Comparison of ENCODE assay signal across 20 mouse cellular contexts in genomic region chr9:102518443-102518842, GRCm38 (mm10). TPM values are rescaled to one million over a fixed set of nuclear protein-coding genes. Genes with fewer than 3 reads are reported as not detected.
DNase-seq lines count a peak whose midpoint lies in the region; ATAC-seq and TF ChIP-seq lines count a peak whose summit lies in the region.
"Had no signal": no experiment of that assay in that cellular context is flagged by ENCODE, and none has a peak within 500 bp of the region (broad histone marks: within the 10 kb centered on the region; RNA-seq: fewer than 3 reads in every experiment).

No protein-coding gene starts in this region.

- no peak for TF ChIP-seq CTCF in cerebellum, adult 2 months (IDR thresholded peaks at IDR 0.05; ENCODE audit: borderline replicate concordance, insufficient read depth, low read depth, low read length)
- no peak for TF ChIP-seq CTCF in gastrocnemius, adult 2 months (IDR thresholded peaks at IDR 0.05)

- WGBS in cerebellum, adult 2 months = 12% methylated on average over 9 of the region's 9 CpGs

- ATAC-seq in cerebellum, adult (ENCODE audit: insufficient number of reproducible peaks, low FRiP score, low TSS enrichment) = peak; percentile 78
- no peak for ATAC-seq in monocyte, adult 5-6 weeks (replicated peaks; ENCODE audit: insufficient number of reproducible peaks, low FRiP score, low TSS enrichment, poor library complexity, severe bottlenecking)
- ATAC-seq: intestine, embryonic 16.5 days; midbrain, embryonic 13.5 days had no signal

- TF ChIP-seq POLR2A in cerebellum, adult 2 months (IDR thresholded peaks at IDR 0.05; ENCODE audit: borderline replicate concordance, insufficient read depth, low read length) = no peak

- no peak overlapping the region for H3K4me3 ChIP-seq in cerebellum, adult 2 months (replicated peaks; ENCODE audit: insufficient read depth, low read depth, low read length)
- peak overlapping the region; percentile 42 for H3K4me3 ChIP-seq in gastrocnemius, adult 2 months
- H3K4me3 ChIP-seq: embryonic facial prominence, embryonic 15.5 days; heart, embryonic 15.5 days; hindbrain, embryonic 15.5 days; kidney, embryonic 15.5 days; liver, embryonic 13.5 days; lung, embryonic 15.5 days; midbrain, embryonic 13.5 days had no signal

- H3K27me3 ChIP-seq in cerebellum, adult 2 months (ENCODE audit: control insufficient read depth, insufficient read depth, low read length) = no peaks in the 10 kb centered on the region
- H3K27me3 ChIP-seq: embryonic facial prominence, embryonic 15.5 days; hindbrain, embryonic 15.5 days; lung, embryonic 15.5 days; midbrain, embryonic 13.5 days had no signal

- DNase-seq in cerebellum, postnatal 4 days (ENCODE audit: low spot score in 2 of 2) = no peak
- peak; percentile 81 to 90 for DNase-seq in cerebellum, adult 2 months
- peak; percentile 94 for DNase-seq in gastrocnemius, adult 2 months
- DNase-seq in heart, postnatal 10 days = peak; percentile 73 to 85
- DNase-seq in embryo, embryonic 11 days = no peak
- DNase-seq in adrenal gland, postnatal 36 days = no peak
- DNase-seq: adrenal gland, postnatal 10 days; liver, embryonic 13.5 days had no signal

- peaks cover 5% of the 10 kb centered on the region; the same call in 1 of the 2 replicates for H3K4me1 ChIP-seq in cerebellum, adult 2 months (ENCODE audit: control insufficient read depth, insufficient read depth, low read length)
- H3K4me1 ChIP-seq: embryonic facial prominence, embryonic 15.5 days; heart, embryonic 15.5 days; hindbrain, embryonic 15.5 days; kidney, embryonic 15.5 days; liver, embryonic 13.5 days; lung, embryonic 15.5 days; midbrain, embryonic 13.5 days had no signal

- no peak overlapping the region for H3K27ac ChIP-seq in cerebellum, adult 2 months (ENCODE audit: insufficient read depth, low read length)
- peak overlapping the region; percentile 97 for H3K27ac ChIP-seq in gastrocnemius, adult 2 months
- H3K27ac ChIP-seq: embryonic facial prominence, embryonic 15.5 days; heart, embryonic 15.5 days; hindbrain, embryonic 15.5 days; kidney, embryonic 15.5 days; liver, embryonic 13.5 days; lung, embryonic 15.5 days; midbrain, embryonic 13.5 days had no signal

- intact Hi-C loops in gastrocnemius, adult 2 months (cut with DNase I) = no loop called here
- intact Hi-C loops in heart, postnatal 10 days (cut with DNase I) = no loop called here

RNA-seq across cellular contexts. Expression of gene Ky, which starts 12.9 kb away (rescaled TPM):
- 3.3 and 3.7 TPM in 2 replicates for polyA plus RNA-seq in cerebellum, adult 2 months (2012; rRNA removed)
- total RNA-seq in gastrocnemius, adult 2 months (2021) = 100 to 1,000 TPM in 1 of 2 experiments, 10 to 100 TPM in 1; 97.3 to 101 TPM
- total RNA-seq in heart, postnatal 10 days (2021) = 10 to 100 TPM; 17.9 to 28.8 TPM
- total RNA-seq in monocyte, adult 5-6 weeks (2017) = not detected in 3 replicates
- under 1 TPM; 0.56 to 0.99 TPM for total RNA-seq in adrenal gland, postnatal 36 days (2021)
- total RNA-seq: CH12.LX; megakaryocyte progenitor cell, adult 5-6 weeks; neutrophil, adult 5-6 weeks had no signal

Comparison
In these comparisons a context has a peak if more than half of its experiments do, and no peak if none do; other contexts are left out.
1. DNase-seq: peak in cerebellum, adult 2 months (2 of 2), gastrocnemius, adult 2 months (single experiment) and heart, postnatal 10 days (2 of 2); none in cerebellum, postnatal 4 days (0 of 2), embryo, embryonic 11 days (single experiment) and adrenal gland, postnatal 36 days (0 of 2).
2. RNA of gene Ky, which starts 12.9 kb away (total RNA-seq): 97.3 to 101 TPM in gastrocnemius, adult 2 months and 17.9 to 28.8 TPM in heart, postnatal 10 days; 0.56 to 0.99 TPM in adrenal gland, postnatal 36 days and not detected in monocyte, adult 5-6 weeks; every median in the first group is over 4 times any median in the second.